Mouse (Mus musculus) ES-Bruce4 (cell line): ENCODE data around the gene Fgfr2. TPM values are rescaled to one million over a fixed set of nuclear protein-coding genes. Genes with fewer than 3 reads are reported as not detected.

Experiments used
- H3K27ac ChIP-seq: 2 replicates; pipeline ENCODE4 v1.5.1; 2012; ENCODE audit warnings: low read length, inconsistent platforms; ENCODE audit not compliant: insufficient read depth
- H3K27me3 ChIP-seq: 2 replicates; pipeline ENCODE4 v1.6.1; 2012; ENCODE audit warnings: mild to moderate bottlenecking, low read length, inconsistent platforms; ENCODE audit not compliant: control insufficient read depth, poor library complexity, insufficient read depth, severe bottlenecking
- H3K36me3 ChIP-seq: 2 replicates; pipeline ENCODE4 v1.6.1; 2012; ENCODE audit warnings: inconsistent platforms, mild to moderate bottlenecking, low read length, moderate library complexity; ENCODE audit not compliant: control insufficient read depth, poor library complexity, insufficient read depth, severe bottlenecking
- H3K4me1 ChIP-seq: one replicate; pipeline ENCODE4 v1.8.1; 2011; ENCODE audit warnings: low read length; ENCODE audit not compliant: control insufficient read depth, insufficient read depth
- H3K4me3 ChIP-seq: 2 replicates; pipeline ENCODE4 v1.5.1; 2011; ENCODE audit warnings: low read depth, mild to moderate bottlenecking, low read length
- H3K9ac ChIP-seq: 2 replicates; pipeline ENCODE4 v1.6.1; 2012; ENCODE audit warnings: low read depth, mild to moderate bottlenecking, inconsistent platforms; ENCODE audit not compliant: poor library complexity, severe bottlenecking
- H3K9me3 ChIP-seq: replicated peaks from 2 replicates; pipeline ENCODE4 v1.6.1; 2012; ENCODE audit warnings: mild to moderate bottlenecking, low read length, inconsistent platforms; ENCODE audit not compliant: control insufficient read depth, poor library complexity, insufficient read depth, severe bottlenecking
- CTCF ChIP-seq: IDR thresholded peaks from one replicate; pipeline ENCODE4 v1.8.1; 2011; ENCODE audit warnings: low read depth, low read length
- EP300 ChIP-seq: IDR thresholded peaks from 2 replicates; pipeline ENCODE4 v1.6.1; 2011; ENCODE audit warnings: low read depth, low read length; ENCODE audit not compliant: insufficient read depth
- POLR2A ChIP-seq: IDR thresholded peaks from one replicate; pipeline ENCODE4 v1.8.1; 2011; ENCODE audit warnings: low read length; ENCODE audit not compliant: insufficient read depth
- polyA plus RNA-seq: library from polyadenylated mRNA; stranded (reverse); fragments of >200 nt; gene quantifications from 2 replicates; pipeline ENCODE4 v1.2.4, GENCODE M21; 2011; ENCODE audit warnings: low read depth; ENCODE audit not compliant: missing spikeins, insufficient read depth, insufficient read length

Fgfr2 gene
- polyA plus RNA-seq, 1 experiment = 34.8 TPM

DNA sequence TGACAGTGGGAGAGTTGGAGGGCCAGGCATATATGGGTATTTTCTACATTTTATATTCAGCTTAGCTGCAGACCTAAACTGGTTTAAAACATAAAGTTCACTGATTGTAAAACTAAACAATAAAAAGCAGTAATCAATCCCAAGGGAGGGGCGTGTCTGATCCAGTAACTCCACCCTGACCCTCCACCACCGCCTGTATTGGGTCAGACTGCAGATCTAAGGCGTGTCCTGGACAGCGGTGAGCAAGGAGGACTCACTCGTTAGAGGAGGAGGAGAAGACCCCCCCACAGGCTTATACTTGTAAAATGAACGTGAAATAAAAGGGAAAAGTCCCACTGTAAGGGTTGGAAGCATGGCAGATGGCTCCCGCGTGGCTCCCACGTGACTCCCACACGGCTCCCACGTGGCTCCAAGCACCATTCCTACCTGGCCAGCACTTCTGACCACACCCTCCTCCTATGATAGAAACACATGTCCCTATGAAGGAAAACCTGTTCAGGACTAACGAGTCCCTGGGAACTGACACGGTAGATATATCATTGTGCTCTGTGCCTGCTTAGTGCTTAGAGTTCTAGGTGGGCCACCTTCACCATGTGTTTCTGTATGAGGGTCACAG lies 2131.9 kb downstream of the Fgfr2 start:
- Histone ChIP-seq H3K27me3 (no peaks in the 10 kb centered on the region), H3K4me3 (no peak overlapping the region), H3K9me3 (no peaks in the 10 kb centered on the region), H3K4me1 (peaks cover 3% of the 10 kb centered on the region), H3K9ac (no peak overlapping the region), H3K27ac (no peak overlapping the region), H3K36me3 (no peaks in the 10 kb centered on the region)
- TF ChIP-seq POLR2A (no peak), CTCF (no peak), EP300 (no peak)

DNA sequence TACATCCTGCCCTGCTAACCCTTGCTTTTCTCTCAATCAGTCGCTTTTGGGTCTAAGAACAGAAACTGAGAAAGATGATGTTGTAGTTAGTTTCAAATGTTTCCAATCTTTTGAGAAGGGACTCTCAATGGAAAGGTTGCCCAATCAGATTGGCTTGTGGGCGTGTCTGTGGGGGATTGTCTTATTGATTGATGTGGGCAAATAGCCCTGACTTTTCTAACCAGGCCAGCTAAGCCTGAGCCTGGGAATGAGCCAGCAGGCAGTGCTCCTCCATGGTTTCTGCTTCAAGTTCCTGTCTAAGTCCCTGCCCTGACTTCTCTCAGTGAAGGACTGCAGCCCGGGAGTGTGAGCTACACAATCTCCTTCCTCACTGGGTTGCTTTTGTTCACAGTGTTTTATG lies 2133.8 kb downstream of the Fgfr2 start:
- Histone ChIP-seq H3K27me3 (no peaks in the 10 kb centered on the region), H3K9ac (no peak overlapping the region), H3K4me3 (no peak overlapping the region), H3K4me1 (peaks cover 3% of the 10 kb centered on the region), H3K9me3 (no peaks in the 10 kb centered on the region), H3K36me3 (no peaks in the 10 kb centered on the region; the same call in 1 of the 2 replicates), H3K27ac (no peak overlapping the region)
- no peak for TF ChIP-seq POLR2A
- no peak for TF ChIP-seq EP300
- no peak for TF ChIP-seq CTCF

DNA sequence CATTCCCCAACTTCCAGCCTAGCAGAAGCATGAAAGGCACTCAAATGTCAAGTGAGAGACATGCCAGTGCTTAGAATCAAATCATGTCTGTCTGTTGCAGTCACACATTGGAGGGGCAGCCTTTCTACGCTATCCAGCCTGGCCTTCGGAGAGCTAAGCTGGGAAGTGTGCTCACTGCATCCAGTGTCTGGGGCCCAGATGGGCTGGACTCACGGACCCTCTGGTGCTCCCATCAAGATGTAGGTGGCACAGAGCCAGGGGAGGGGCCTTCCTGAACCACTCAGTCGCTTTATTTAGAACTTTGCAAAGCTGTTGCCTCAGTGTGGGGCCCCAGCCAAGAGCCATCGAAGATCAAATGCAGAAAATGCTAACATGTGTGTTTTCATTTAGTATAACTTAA lies 2135.0 kb downstream of the Fgfr2 start:
- no peaks in the 10 kb centered on the region for H3K9me3 ChIP-seq
- no peaks in the 10 kb centered on the region for H3K27me3 ChIP-seq
- no peak overlapping the region for H3K27ac ChIP-seq
- TF ChIP-seq CTCF (no peak), EP300 (no peak), POLR2A (no peak)
- H3K9ac ChIP-seq = no peak overlapping the region
- H3K4me1 ChIP-seq = peaks cover 3% of the 10 kb centered on the region
- H3K36me3 ChIP-seq = no peaks in the 10 kb centered on the region; the same call in 1 of the 2 replicates
- no peak overlapping the region for H3K4me3 ChIP-seq

DNA sequence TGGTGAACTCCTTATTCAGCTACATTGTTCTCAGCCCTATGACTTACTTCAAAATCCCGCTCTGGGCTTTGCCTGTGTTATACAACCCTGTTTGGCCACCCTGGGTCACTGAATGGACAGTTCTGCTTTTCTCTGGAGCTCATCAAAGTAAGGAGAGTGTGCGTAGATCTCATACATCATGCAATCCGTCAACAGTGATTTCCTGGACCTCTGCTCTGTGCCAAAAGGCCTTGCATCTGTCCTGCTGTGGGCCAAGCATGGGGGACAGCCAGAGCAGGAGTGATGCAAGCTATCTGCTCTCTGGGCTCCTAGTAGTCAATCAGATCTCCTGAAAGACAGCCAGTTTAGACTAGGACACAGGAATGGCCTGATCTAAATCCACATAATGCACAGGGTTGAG lies 2137.4 kb downstream of the Fgfr2 start:
- no peak overlapping the region for H3K4me3 ChIP-seq
- no peak overlapping the region for H3K27ac ChIP-seq
- TF ChIP-seq EP300 = no peak
- no peak for TF ChIP-seq CTCF
- no peak for TF ChIP-seq POLR2A
- H3K4me1 ChIP-seq = no peaks in the 10 kb centered on the region
- H3K36me3 ChIP-seq = no peaks in the 10 kb centered on the region; the same call in 1 of the 2 replicates
- no peaks in the 10 kb centered on the region for H3K27me3 ChIP-seq
- H3K9me3 ChIP-seq = no peaks in the 10 kb centered on the region
- no peak overlapping the region for H3K9ac ChIP-seq

DNA sequence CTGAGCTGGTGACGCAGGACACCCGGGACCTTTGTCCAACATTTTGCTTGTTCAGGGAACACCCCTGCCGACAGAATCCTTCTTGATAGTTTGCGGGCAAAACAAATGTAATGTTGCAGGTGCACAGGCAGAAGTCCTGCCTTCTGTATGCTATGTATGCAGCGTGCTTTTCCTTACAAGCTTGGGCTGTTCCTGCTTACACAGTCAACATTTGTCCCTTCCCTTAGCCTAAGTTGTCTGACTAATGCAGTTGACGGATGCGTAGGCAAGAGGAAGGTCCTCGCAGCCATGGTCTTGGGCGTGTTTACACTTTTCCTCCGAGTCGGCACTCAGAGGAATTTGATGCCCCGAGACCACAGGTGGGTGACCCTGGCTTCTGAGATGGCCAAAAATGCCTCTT lies 2138.0 kb downstream of the Fgfr2 start:
- no peaks in the 10 kb centered on the region for H3K27me3 ChIP-seq
- no peak for TF ChIP-seq POLR2A
- no peak for TF ChIP-seq CTCF
- no peak for TF ChIP-seq EP300
- no peaks in the 10 kb centered on the region for H3K9me3 ChIP-seq
- no peaks in the 10 kb centered on the region for H3K4me1 ChIP-seq
- no peak overlapping the region for H3K27ac ChIP-seq
- H3K4me3 ChIP-seq = no peak overlapping the region
- no peak overlapping the region for H3K9ac ChIP-seq
- H3K36me3 ChIP-seq = no peaks in the 10 kb centered on the region; the same call in 1 of the 2 replicates

DNA sequence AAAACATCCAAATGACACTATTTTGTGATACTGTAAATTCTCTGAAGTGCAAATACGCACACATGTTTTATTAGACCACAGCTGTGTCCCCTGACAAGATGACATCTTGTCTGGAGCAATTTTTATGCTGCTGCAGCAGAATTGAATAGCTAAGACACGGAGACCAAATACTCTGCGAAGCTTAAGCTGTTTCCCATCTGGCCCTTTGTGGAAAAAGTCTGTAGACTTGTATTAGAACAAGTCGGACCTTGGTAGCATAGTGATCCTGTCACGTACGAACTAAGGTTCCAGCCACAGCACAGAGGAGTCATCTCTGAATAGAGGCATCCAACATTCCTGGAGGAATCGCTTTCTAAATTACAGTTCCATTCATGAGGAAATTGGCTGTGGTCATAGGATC lies 2138.9 kb downstream of the Fgfr2 start:
- no peaks in the 10 kb centered on the region for H3K27me3 ChIP-seq
- no peaks in the 10 kb centered on the region for H3K9me3 ChIP-seq
- H3K4me1 ChIP-seq = no peaks in the 10 kb centered on the region
- H3K27ac ChIP-seq = no peak overlapping the region
- no peak overlapping the region for H3K9ac ChIP-seq
- TF ChIP-seq POLR2A (no peak), EP300 (no peak), CTCF (no peak)
- no peaks in the 10 kb centered on the region; the same call in 1 of the 2 replicates for H3K36me3 ChIP-seq
- H3K4me3 ChIP-seq = no peak overlapping the region
